Mouse (Mus musculus) forebrain, embryonic 10.5 days (tissue): Measurements from ENCODE around the gene Vps11. TPM values are rescaled to one million over a fixed set of nuclear protein-coding genes. Genes with fewer than 3 reads are reported as not detected.
"Not testable (repeated sequence)": the region's sequence is repeated elsewhere in the genome, so short reads cannot be mapped to it uniquely, and the experiment has no call there.

Experiments
- DNase-seq: peaks from one replicate; pipeline ENCODE4 v3.0.0-alpha.2; 2017; ENCODE audit warnings: low spot score; ENCODE audit errors: extremely low spot score
- H3K27ac ChIP-seq: fragments of 300-500 bp; sonication (generic); 2 replicates; pipeline ENCODE4 v1.5.1; 2016; ENCODE audit warnings: mild to moderate bottlenecking
- H3K27me3 ChIP-seq: fragments of 300-500 bp; sonication (generic); 2 replicates; pipeline ENCODE4 v1.6.1; 2016; ENCODE audit warnings: mild to moderate bottlenecking; ENCODE audit not compliant: poor library complexity, severe bottlenecking
- H3K36me3 ChIP-seq: fragments of 300-500 bp; sonication (generic); replicated peaks from 2 replicates; pipeline ENCODE4 v1.6.1; 2016; ENCODE audit warnings: mild to moderate bottlenecking, moderate library complexity
- H3K4me1 ChIP-seq: fragments of 300-500 bp; sonication (generic); 2 replicates; pipeline ENCODE4 v1.6.1; 2016
- H3K4me3 ChIP-seq: fragments of 300-500 bp; sonication (generic); 2 replicates; pipeline ENCODE4 v1.5.1; 2016; ENCODE audit warnings: mild to moderate bottlenecking, moderate library complexity
- H3K9me3 ChIP-seq: fragments of 300-500 bp; sonication (generic); 2 replicates; pipeline ENCODE4 v1.6.1; 2016; ENCODE audit warnings: mild to moderate bottlenecking, moderate library complexity
- WGBS: fragments of 180-500 bp; shearing (Covaris S2); methylation state at CpG from one replicate; pipeline ENCODE4 v1.1.7; 2016; 5-methylcytosine and 5-hydroxymethylcytosine counted together
- polyA plus RNA-seq: library from polyadenylated mRNA; unstranded; fragments of >200 nt; fragmentation: Nextera tagmentation; extraction: Ambion mirVana; gene quantifications from 2 replicates; pipeline ENCODE4 v1.2.1, GENCODE M21; 2016

The Vps11 gene
- polyA plus RNA-seq, 1 experiment from 2014 or later, result 32.3 TPM

- H3K4me1 ChIP-seq, result peaks cover 28% of the 10 kb centered on the region
- H3K36me3 ChIP-seq, result peaks cover 38% of the 10 kb centered on the region
- peak; percentile 81 for DNase-seq
- WGBS, result under 1% methylated on average over 38 of the region's 38 CpGs
- peak overlapping the region; percentile 96 for H3K27ac ChIP-seq
- H3K27me3 ChIP-seq, result no peaks in the 10 kb centered on the region
- no peaks in the 10 kb centered on the region for H3K9me3 ChIP-seq
- H3K4me3 ChIP-seq, result peak overlapping the region; percentile 74
Measured at GRCm38 (mm10) chr9:44326371-44327063, 35.0 kb downstream of the Vps11 start.

- peaks cover 31% of the 10 kb centered on the region for H3K4me1 ChIP-seq
- H3K36me3 ChIP-seq, result peaks cover 31% of the 10 kb centered on the region
- DNase-seq, result no peak
- no peaks in the 10 kb centered on the region for H3K27me3 ChIP-seq
- H3K9me3 ChIP-seq, result no peaks in the 10 kb centered on the region
- peak within 1 kb of the TSS; percentile 96 for H3K27ac ChIP-seq
- H3K4me3 ChIP-seq, result peak within 1 kb of the TSS; percentile 74
- 7% methylated on average over 12 of the region's 12 CpGs for WGBS
Measured at GRCm38 (mm10) chr9:44325768-44326370, 35.6 kb downstream of the Vps11 start, which contains the start of gene Dpagt1. Gene Dpagt1, plus strand, starts transcription at chr9:44326019.

GRCm38 (mm10) chr9:44325032-44325767 lies 36.3 kb downstream of the Vps11 start:
- peaks cover 24% of the 10 kb centered on the region for H3K36me3 ChIP-seq
- not testable (repeated sequence) for DNase-seq, H3K27me3 ChIP-seq, H3K9me3 ChIP-seq
- peak overlapping the region; percentile 74; the same call in 1 of the 2 replicates for H3K4me3 ChIP-seq
- peaks cover 38% of the 10 kb centered on the region for H3K4me1 ChIP-seq
- peak overlapping the region; percentile 96 for H3K27ac ChIP-seq
- 74% methylated on average over 7 of the region's 8 CpGs for WGBS

GRCm38 (mm10) chr9:44324147-44324546 lies 37.3 kb downstream of the Vps11 start:
- Histone ChIP-seq H3K36me3 (peaks cover 14% of the 10 kb centered on the region), H3K9me3 (no peaks in the 10 kb centered on the region), H3K4me1 (peaks cover 44% of the 10 kb centered on the region), H3K27ac (0 out of 2 replicates have a peak overlapping the region, but pooled peaks have one; percentile 9), H3K27me3 (no peaks in the 10 kb centered on the region), H3K4me3 (no peak overlapping the region)
- no peak for DNase-seq
- 87% methylated on average over 6 of the region's 6 CpGs for WGBS

- 76% methylated on average over 4 of the region's 4 CpGs for WGBS
- not testable (repeated sequence) for H3K9me3 ChIP-seq, H3K36me3 ChIP-seq, DNase-seq, H3K4me3 ChIP-seq, H3K27me3 ChIP-seq, H3K27ac ChIP-seq
- peaks cover 49% of the 10 kb centered on the region for H3K4me1 ChIP-seq
Measured at GRCm38 (mm10) chr9:44323656-44324055, 37.8 kb downstream of the Vps11 start.

- peak overlapping the region; percentile 84 for H3K27ac ChIP-seq
- H3K27me3 ChIP-seq, result 0 out of 2 replicates have a peak, but pooled peaks cover 8% of the 10 kb centered on the region
- peaks cover 51% of the 10 kb centered on the region for H3K4me1 ChIP-seq
- H3K9me3 ChIP-seq, result no peaks in the 10 kb centered on the region
- no peak for DNase-seq
- H3K36me3 ChIP-seq, result peaks cover 17% of the 10 kb centered on the region
- peak overlapping the region; percentile 91 for H3K4me3 ChIP-seq
- WGBS, result 28% methylated on average over 6 of the region's 6 CpGs
Measured at GRCm38 (mm10) chr9:44320799-44321133, 40.7 kb downstream of the Vps11 start.

GRCm38 (mm10) chr9:44319887-44320798 lies 41.3 kb downstream of the Vps11 start, which contains the start of gene C2cd2l:
Gene C2cd2l, minus strand, starts transcription at chr9:44320285.
- peak within 1 kb of the TSS; percentile 84 for H3K27ac ChIP-seq
- H3K36me3 ChIP-seq, result peaks cover 23% of the 10 kb centered on the region
- H3K27me3 ChIP-seq, result 0 out of 2 replicates have a peak, but pooled peaks cover 8% of the 10 kb centered on the region
- H3K9me3 ChIP-seq, result no peaks in the 10 kb centered on the region
- WGBS, result under 1% methylated on average over 67 of the region's 67 CpGs
- H3K4me3 ChIP-seq, result peak within 1 kb of the TSS; percentile 91
- peaks cover 48% of the 10 kb centered on the region for H3K4me1 ChIP-seq
- DNase-seq, result peak; percentile 93

GRCm38 (mm10) chr9:44319105-44319886 lies 42.2 kb downstream of the Vps11 start:
- Histone ChIP-seq H3K36me3 (peaks cover 32% of the 10 kb centered on the region), H3K4me3 (peak overlapping the region; percentile 91), H3K4me1 (peaks cover 44% of the 10 kb centered on the region), H3K9me3 (no peaks in the 10 kb centered on the region), H3K27me3 (0 out of 2 replicates have a peak, but pooled peaks cover 8% of the 10 kb centered on the region), H3K27ac (peak overlapping the region; percentile 84)
- WGBS, result 2% methylated on average over 37 of the region's 37 CpGs
- peak; percentile 35 for DNase-seq

- 31% methylated on average over 3 of the region's 3 CpGs for WGBS
Measured at GRCm38 (mm10) chr9:44318826-44319095, 42.7 kb downstream of the Vps11 start.

GRCm38 (mm10) chr9:44318076-44318825 lies 43.2 kb downstream of the Vps11 start:
- Histone ChIP-seq H3K27me3 (0 out of 2 replicates have a peak, but pooled peaks cover 17% of the 10 kb centered on the region), H3K4me3 (peak overlapping the region; percentile 91), H3K9me3 (no peaks in the 10 kb centered on the region), H3K27ac (no peak overlapping the region), H3K4me1 (peaks cover 48% of the 10 kb centered on the region), H3K36me3 (peaks cover 42% of the 10 kb centered on the region)
- 52% methylated on average over 5 of the region's 5 CpGs for WGBS
- DNase-seq, result no peak

More at GRCm38 (mm10) chr9:44318826-44319095, 42.7 kb downstream of the Vps11 start:
- peaks cover 37% of the 10 kb centered on the region for H3K36me3 ChIP-seq
- H3K27me3 ChIP-seq, result 0 out of 2 replicates have a peak, but pooled peaks cover 12% of the 10 kb centered on the region
- peaks cover 48% of the 10 kb centered on the region for H3K4me1 ChIP-seq
- peak overlapping the region; percentile 91 for H3K4me3 ChIP-seq
- no peaks in the 10 kb centered on the region for H3K9me3 ChIP-seq
- H3K27ac ChIP-seq, result no peak overlapping the region
- no peak for DNase-seq

- WGBS, result 63% methylated on average over 4 of the region's 4 CpGs
- Histone ChIP-seq H3K4me1 (peaks cover 49% of the 10 kb centered on the region), H3K27me3 (peaks cover 25% of the 10 kb centered on the region), H3K36me3 (peaks cover 50% of the 10 kb centered on the region), H3K4me3 (no peak overlapping the region), H3K9me3 (no peaks in the 10 kb centered on the region), H3K27ac (no peak overlapping the region)
- no peak for DNase-seq
Measured at GRCm38 (mm10) chr9:44317452-44317851, 44.0 kb downstream of the Vps11 start.
